ENCODE assay signal across 10 mouse cellular contexts in genomic region chr9:115261456-115261855, GRCm38 (mm10). TPM values are rescaled to one million over a fixed set of nuclear protein-coding genes. Genes with fewer than 3 reads are reported as not detected.
DNase-seq lines count a peak whose midpoint lies in the region; ATAC-seq lines count a peak whose summit lies in the region.
"Had no signal": no experiment of that assay in that cellular context is flagged by ENCODE, and none has a peak within 500 bp of the region (broad histone marks: within the 10 kb centered on the region; RNA-seq: fewer than 3 reads in every experiment).

No protein-coding gene starts in this region.

- peak; percentile 26 for DNase-seq in gastrocnemius, adult 18-20 months (ENCODE audit: low spot score)
- DNase-seq in gastrocnemius, postnatal 14 days, result no peak
- DNase-seq in midbrain, embryonic 14.5 days, result peak; percentile 75
- DNase-seq in forelimb bud, embryonic 11.5 days (ENCODE audit: low read depth, low spot score), result peak; percentile 64
- DNase-seq in naive thymus-derived CD4-positive, alpha-beta T cell, adult 2 months (ENCODE audit: low read depth), result peak; percentile 22
- no peak for DNase-seq in urinary bladder, postnatal 14 days (ENCODE audit: low spot score)
- no peak for DNase-seq in right cerebral cortex, postnatal 4 days

- peaks cover 27% of the 10 kb centered on the region for H3K36me3 ChIP-seq in midbrain, embryonic 14.5 days (ENCODE audit: control insufficient read depth, insufficient read depth, low read length)
- no peaks in the 10 kb centered on the region for H3K36me3 ChIP-seq in midbrain, embryonic 16.5 days (ENCODE audit: control insufficient read depth, insufficient read depth, low read length)

- H3K27ac ChIP-seq in midbrain, embryonic 14.5 days (replicated peaks; ENCODE audit: low read depth, low read length), result no peak overlapping the region
- H3K27ac ChIP-seq in midbrain, embryonic 16.5 days (ENCODE audit: low read length), result no peak overlapping the region
- H3K27ac ChIP-seq: heart, embryonic 15.5 days had no signal

- no peaks in the 10 kb centered on the region for H3K4me1 ChIP-seq in midbrain, embryonic 14.5 days (ENCODE audit: control insufficient read depth, insufficient read depth, low read length)
- H3K4me1 ChIP-seq in midbrain, embryonic 16.5 days (ENCODE audit: control insufficient read depth, insufficient read depth, low read length), result 0 out of 2 replicates have a peak, but pooled peaks cover 4% of the 10 kb centered on the region

- no peak for ATAC-seq in midbrain, embryonic 14.5 days (ENCODE audit: low FRiP score, low TSS enrichment)
- ATAC-seq in midbrain, embryonic 16.5 days, result no peak

- WGBS in midbrain, embryonic 14.5 days, result 82% methylated on average over 8 of the region's 8 CpGs
- WGBS in midbrain, embryonic 16.5 days, result 68% methylated on average over 8 of the region's 8 CpGs

- H3K4me3 ChIP-seq in midbrain, embryonic 14.5 days (replicated peaks; ENCODE audit: low read depth, low read length), result no peak overlapping the region
- H3K4me3 ChIP-seq in midbrain, embryonic 16.5 days (ENCODE audit: low read depth, low read length), result no peak overlapping the region
- H3K4me3 ChIP-seq: heart, embryonic 15.5 days; megakaryocyte, embryonic 14.5 days had no signal

- H3K27me3 ChIP-seq in midbrain, embryonic 14.5 days (ENCODE audit: control insufficient read depth, insufficient read depth, low read length), result no peaks in the 10 kb centered on the region
- H3K27me3 ChIP-seq in midbrain, embryonic 16.5 days (ENCODE audit: control insufficient read depth, insufficient read depth, low read depth, low read length), result no peaks in the 10 kb centered on the region
- H3K27me3 ChIP-seq: heart, embryonic 15.5 days; megakaryocyte, embryonic 14.5 days had no signal

- no peaks in the 10 kb centered on the region for H3K9me3 ChIP-seq in midbrain, embryonic 14.5 days (ENCODE audit: control insufficient read depth, low read length)
- H3K9me3 ChIP-seq in midbrain, embryonic 16.5 days (replicated peaks; ENCODE audit: control insufficient read depth, low read length, poor library complexity, severe bottlenecking), result no peaks in the 10 kb centered on the region
- H3K9me3 ChIP-seq: heart, embryonic 15.5 days; megakaryocyte, embryonic 14.5 days had no signal

- H3K9ac ChIP-seq in midbrain, embryonic 14.5 days (replicated peaks; ENCODE audit: low read length), result no peak overlapping the region
- H3K9ac ChIP-seq in midbrain, embryonic 16.5 days (ENCODE audit: low read depth, low read length), result no peak overlapping the region
- H3K9ac ChIP-seq: heart, embryonic 15.5 days had no signal

- H3K4me2 ChIP-seq in midbrain, embryonic 14.5 days (ENCODE audit: low read length), result no peak overlapping the region
- H3K4me2 ChIP-seq in midbrain, embryonic 16.5 days (ENCODE audit: low read length), result no peak overlapping the region
- H3K4me2 ChIP-seq: heart, embryonic 15.5 days had no signal

- intact Hi-C loops in gastrocnemius, postnatal 14 days (cut with DNase I; ENCODE audit: low total_unique reads), result loop anchor here (10.0 kb wide), 1 partner anchor 177 kb away; no protein-coding TSS in a partner anchor

RNA-seq across cellular contexts. Expression of gene Stt3b, which starts 48.8 kb away (rescaled TPM):
- 10 to 100 TPM; 70.1 to 72.0 TPM for total RNA-seq in gastrocnemius, adult 18-20 months (2021)
- 10 to 100 TPM; 56.6 to 61.0 TPM for total RNA-seq in gastrocnemius, postnatal 14 days (2021)
- 66.4 and 101 TPM in 2 replicates for polyA plus RNA-seq in midbrain, embryonic 14.5 days (2014; fragmentation: Nextera tagmentation; extraction: Ambion mirVana)
- 74.8 and 79.1 TPM in 2 replicates for polyA plus RNA-seq in midbrain, embryonic 16.5 days (2015; fragmentation: Nextera tagmentation; extraction: Ambion mirVana)

Comparison
In these comparisons a context has a peak if more than half of its experiments do, and no peak if none do; other contexts are left out.
1. DNase-seq: peak in gastrocnemius, adult 18-20 months (single experiment), midbrain, embryonic 14.5 days (single experiment), forelimb bud, embryonic 11.5 days (single experiment) and naive thymus-derived CD4-positive, alpha-beta T cell, adult 2 months (single experiment); none in gastrocnemius, postnatal 14 days (single experiment), urinary bladder, postnatal 14 days (single experiment) and right cerebral cortex, postnatal 4 days (single experiment).